Mouse (Mus musculus): ENCODE data around the gene Rnf207. TPM values are rescaled to one million over a fixed set of nuclear protein-coding genes. Genes with fewer than 3 reads are reported as not detected.

Gene Rnf207
- polyA plus RNA-seq, 1 experiment from 2014 or later = 1.5 TPM

GRCm38 (mm10) chr4:152276389-152277347 is 42.1 kb downstream of the Rnf207 start:
- H3K4me1 ChIP-seq = peaks cover 47% of the 10 kb centered on the region
- ATAC-seq (replicated peaks; ENCODE audit: low FRiP score) = no peak
- H3K9me3 ChIP-seq (replicated peaks) = no peaks in the 10 kb centered on the region
- peaks cover 40% of the 10 kb centered on the region for H3K27me3 ChIP-seq
- no peak overlapping the region for H3K4me3 ChIP-seq (replicated peaks)
- WGBS = 53% methylated on average over 10 of the region's 10 CpGs
- peaks cover 13% of the 10 kb centered on the region; the same call in 1 of the 2 replicates for H3K36me3 ChIP-seq
- no peak overlapping the region for H3K9ac ChIP-seq
- no peak overlapping the region for H3K4me2 ChIP-seq
- H3K27ac ChIP-seq = no peak overlapping the region

GRCm38 (mm10) chr4:152274681-152275131 is 44.1 kb downstream of the Rnf207 start:
- Histone ChIP-seq H3K4me2 (peak overlapping the region; percentile 99), H3K36me3 (0 out of 2 replicates have a peak, but pooled peaks cover 1% of the 10 kb centered on the region), H3K9ac (peak overlapping the region; percentile 68), H3K27me3 (peaks cover 20% of the 10 kb centered on the region), H3K4me3 (replicated peaks) (peak overlapping the region; percentile 71), H3K9me3 (replicated peaks) (no peaks in the 10 kb centered on the region), H3K4me1 (peaks cover 53% of the 10 kb centered on the region), H3K27ac (peak overlapping the region; percentile 90)
- ATAC-seq (replicated peaks; ENCODE audit: low FRiP score) = peak; percentile 34; the same call in 1 of the 2 replicates
- 3% methylated on average over 20 of the region's 20 CpGs for WGBS

- WGBS = under 1% methylated on average over 48 of the region's 48 CpGs
- Histone ChIP-seq H3K9ac (peak within 1 kb of the TSS; percentile 68), H3K4me2 (peak within 1 kb of the TSS; percentile 99), H3K27ac (peak within 1 kb of the TSS; percentile 90), H3K36me3 (no peaks in the 10 kb centered on the region), H3K4me3 (replicated peaks) (peak within 1 kb of the TSS; percentile 71), H3K9me3 (replicated peaks) (no peaks in the 10 kb centered on the region), H3K4me1 (peaks cover 53% of the 10 kb centered on the region), H3K27me3 (peaks cover 16% of the 10 kb centered on the region)
- ATAC-seq (replicated peaks; ENCODE audit: low FRiP score) = peak; percentile 79
These were observed 45.1 kb downstream of the Rnf207 start, which contains the start of gene Gpr153 for GRCm38 (mm10) chr4:152273621-152274236. Gene Gpr153 (plus strand): TSS chr4:152274232.

GRCm38 (mm10) chr4:152273191-152273590 is 45.6 kb downstream of the Rnf207 start:
- peak overlapping the region; percentile 90 for H3K27ac ChIP-seq
- no peaks in the 10 kb centered on the region for H3K36me3 ChIP-seq
- no peak for ATAC-seq (replicated peaks; ENCODE audit: low FRiP score)
- no peaks in the 10 kb centered on the region for H3K9me3 ChIP-seq (replicated peaks)
- peak overlapping the region; percentile 71; the same call in 1 of the 2 replicates for H3K4me3 ChIP-seq (replicated peaks)
- WGBS = 19% methylated on average over 3 of the region's 3 CpGs
- H3K4me2 ChIP-seq = peak overlapping the region; percentile 99
- peaks cover 53% of the 10 kb centered on the region for H3K4me1 ChIP-seq
- H3K9ac ChIP-seq = no peak overlapping the region
- peaks cover 16% of the 10 kb centered on the region for H3K27me3 ChIP-seq

- Histone ChIP-seq H3K36me3 (no peaks in the 10 kb centered on the region), H3K27ac (peak overlapping the region; percentile 90), H3K9me3 (replicated peaks) (no peaks in the 10 kb centered on the region), H3K9ac (no peak overlapping the region), H3K27me3 (peaks cover 16% of the 10 kb centered on the region), H3K4me2 (no peak overlapping the region), H3K4me3 (replicated peaks) (no peak overlapping the region), H3K4me1 (peaks cover 56% of the 10 kb centered on the region)
- WGBS = 23% methylated on average over 9 of the region's 9 CpGs
- 0 out of 2 replicates have a peak, but pooled peaks have one; percentile 9 for ATAC-seq (replicated peaks; ENCODE audit: low FRiP score)
These were observed 46.2 kb downstream of the Rnf207 start for GRCm38 (mm10) chr4:152272449-152273049.

- no peaks in the 10 kb centered on the region for H3K9me3 ChIP-seq (replicated peaks)
- H3K4me2 ChIP-seq = no peak overlapping the region
- no peak overlapping the region for H3K4me3 ChIP-seq (replicated peaks)
- H3K27ac ChIP-seq = peak overlapping the region; percentile 90
- H3K4me1 ChIP-seq = peaks cover 59% of the 10 kb centered on the region
- WGBS = 61% methylated on average over 7 of the region's 7 CpGs
- ATAC-seq (replicated peaks; ENCODE audit: low FRiP score) = no peak
- no peaks in the 10 kb centered on the region for H3K36me3 ChIP-seq
- H3K9ac ChIP-seq = no peak overlapping the region
- peaks cover 16% of the 10 kb centered on the region for H3K27me3 ChIP-seq
These were observed 46.8 kb downstream of the Rnf207 start for GRCm38 (mm10) chr4:152272006-152272405.

- H3K27ac ChIP-seq = no peak overlapping the region
These were observed 47.5 kb downstream of the Rnf207 start for GRCm38 (mm10) chr4:152271334-152271733.

GRCm38 (mm10) chr4:152270599-152270998 is 48.2 kb downstream of the Rnf207 start:
- H3K27ac ChIP-seq = no peak overlapping the region
- H3K4me3 ChIP-seq (replicated peaks) = no peak overlapping the region
- H3K4me1 ChIP-seq = peaks cover 52% of the 10 kb centered on the region
- WGBS = 74% methylated on average over 9 of the region's 9 CpGs
- H3K4me2 ChIP-seq = no peak overlapping the region
- no peaks in the 10 kb centered on the region for H3K9me3 ChIP-seq (replicated peaks)
- no peaks in the 10 kb centered on the region for H3K36me3 ChIP-seq
- no peak overlapping the region for H3K9ac ChIP-seq
- no peak for ATAC-seq (replicated peaks; ENCODE audit: low FRiP score)
- H3K27me3 ChIP-seq = peaks cover 9% of the 10 kb centered on the region

More at GRCm38 (mm10) chr4:152271334-152271733, 47.5 kb downstream of the Rnf207 start:
- H3K4me1 ChIP-seq = peaks cover 54% of the 10 kb centered on the region
- no peak overlapping the region for H3K4me2 ChIP-seq
- WGBS = 92% methylated on average over 11 of the region's 11 CpGs
- no peaks in the 10 kb centered on the region for H3K9me3 ChIP-seq (replicated peaks)
- peaks cover 12% of the 10 kb centered on the region for H3K27me3 ChIP-seq
- no peaks in the 10 kb centered on the region for H3K36me3 ChIP-seq
- no peak for ATAC-seq (replicated peaks; ENCODE audit: low FRiP score)
- no peak overlapping the region for H3K9ac ChIP-seq
- H3K4me3 ChIP-seq (replicated peaks) = no peak overlapping the region

GRCm38 (mm10) chr4:152269967-152270366 is 48.8 kb downstream of the Rnf207 start:
- H3K27me3 ChIP-seq = peaks cover 2% of the 10 kb centered on the region; the same call in 1 of the 2 replicates
- ATAC-seq (replicated peaks; ENCODE audit: low FRiP score) = no peak
- H3K4me2 ChIP-seq = no peak overlapping the region
- H3K27ac ChIP-seq = no peak overlapping the region
- no peaks in the 10 kb centered on the region for H3K9me3 ChIP-seq (replicated peaks)
- 90% methylated on average over 13 of the region's 13 CpGs for WGBS
- no peak overlapping the region for H3K4me3 ChIP-seq (replicated peaks)
- H3K4me1 ChIP-seq = peaks cover 46% of the 10 kb centered on the region
- no peaks in the 10 kb centered on the region for H3K36me3 ChIP-seq
- no peak overlapping the region for H3K9ac ChIP-seq

GRCm38 (mm10) chr4:152267748-152268369 is 50.9 kb downstream of the Rnf207 start:
- Histone ChIP-seq H3K36me3 (no peaks in the 10 kb centered on the region), H3K4me1 (peaks cover 45% of the 10 kb centered on the region), H3K4me2 (no peak overlapping the region), H3K27me3 (no peaks in the 10 kb centered on the region), H3K9ac (no peak overlapping the region), H3K9me3 (replicated peaks) (no peaks in the 10 kb centered on the region), H3K27ac (no peak overlapping the region), H3K4me3 (replicated peaks) (no peak overlapping the region)
- WGBS = 65% methylated on average over 13 of the region's 13 CpGs
- ATAC-seq (replicated peaks; ENCODE audit: low FRiP score) = no peak

- H3K36me3 ChIP-seq = no peaks in the 10 kb centered on the region
- H3K27ac ChIP-seq = no peak overlapping the region
- no peak overlapping the region for H3K4me2 ChIP-seq
- no peaks in the 10 kb centered on the region for H3K27me3 ChIP-seq
- no peak for ATAC-seq (replicated peaks; ENCODE audit: low FRiP score)
- no peak overlapping the region for H3K4me3 ChIP-seq (replicated peaks)
- H3K9ac ChIP-seq = no peak overlapping the region
- H3K9me3 ChIP-seq (replicated peaks) = no peaks in the 10 kb centered on the region
- H3K4me1 ChIP-seq = peaks cover 45% of the 10 kb centered on the region
- 52% methylated on average over 10 of the region's 10 CpGs for WGBS
These were observed 52.4 kb downstream of the Rnf207 start for GRCm38 (mm10) chr4:152266236-152266895.
